Mouse (Mus musculus): ENCODE data around the gene Pdcd6ip.

DNA sequence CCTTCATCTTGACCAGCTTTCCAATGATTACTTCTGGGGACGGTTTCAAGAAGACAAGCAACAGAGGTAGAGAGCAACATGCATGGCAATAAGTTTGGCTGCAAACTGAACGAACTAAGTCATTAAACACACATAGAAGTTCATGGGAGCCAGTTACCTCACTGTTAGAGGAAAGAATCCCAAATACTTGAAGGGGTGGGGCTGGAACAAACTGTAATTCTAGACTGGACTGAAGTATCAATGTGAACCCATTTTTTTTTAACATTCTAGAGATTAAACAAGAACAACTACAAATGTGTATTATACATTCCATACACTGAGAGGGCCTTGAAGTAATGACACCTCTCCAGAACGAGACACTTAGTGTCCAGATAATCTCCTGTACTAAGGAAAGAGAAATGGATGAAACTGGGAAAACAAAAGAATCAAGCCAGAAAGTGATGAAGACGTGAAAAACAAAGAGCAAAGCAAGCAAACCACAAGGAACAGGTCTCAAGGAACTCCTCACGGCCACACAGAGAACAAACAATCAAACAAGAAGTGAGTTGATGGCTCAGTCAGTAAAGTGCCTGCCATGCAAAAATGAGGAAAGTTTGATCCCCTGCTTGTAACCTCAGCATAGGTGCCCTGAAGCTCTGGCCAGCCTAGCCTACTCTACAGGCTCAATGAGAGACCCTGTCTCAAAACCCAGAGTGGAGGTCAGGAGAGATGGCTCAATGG, 6.5 kb downstream of the Pdcd6ip start:
- TF ChIP-seq CTCF (conservative IDR thresholded peaks at IDR 0.05; ENCODE audit: insufficient read depth, insufficient read length, low read depth, low read length), result no peak
- TF ChIP-seq POLR2A (IDR thresholded peaks at IDR 0.05; ENCODE audit: low read depth, low read length), result no peak

Data from kidney, adult 2 months (tissue).